Mouse (Mus musculus) limb, embryonic 11.5 days (tissue): ENCODE measurements at regions not wholly inside any gene's neighbourhood (a gene's known extent, or its start where the extent isn't known, plus 50 kb on each side); places are given as distances from the start of the nearest gene placed in this dataset.

ENCODE experiments used
- ATAC-seq: fragments of 200-750 bp; cut with Nextera tagmentation; 2 replicates; pipeline ENCODE4 v1.8.0; 2017; ENCODE audit warnings: low read depth; ENCODE audit not compliant: insufficient number of reproducible peaks, low FRiP score, low TSS enrichment
- DNase-seq: peaks from one replicate; pipeline ENCODE4 v3.0.0-alpha.2; 2015; ENCODE audit warnings: low spot score
- H3K27ac ChIP-seq: fragments of 300-500 bp; sonication (generic); replicated peaks from 2 replicates; pipeline ENCODE4 v1.5.1; 2014; ENCODE audit warnings: low read depth, mild to moderate bottlenecking, low read length
- H3K27me3 ChIP-seq: fragments of 300-500 bp; sonication (generic); 2 replicates; pipeline ENCODE4 v1.6.1; 2014; ENCODE audit warnings: mild to moderate bottlenecking, low read length, mixed read lengths; ENCODE audit not compliant: control insufficient read depth, insufficient read depth
- H3K36me3 ChIP-seq: fragments of 300-500 bp; sonication (generic); 2 replicates; pipeline ENCODE4 v1.6.1; 2014; ENCODE audit warnings: mild to moderate bottlenecking, low read length, moderate library complexity, mixed read lengths; ENCODE audit not compliant: control insufficient read depth, insufficient read depth
- H3K4me1 ChIP-seq: fragments of 300-500 bp; sonication (generic); 2 replicates; pipeline ENCODE4 v1.6.1; 2014; ENCODE audit warnings: low read length, mixed read lengths; ENCODE audit not compliant: control insufficient read depth, insufficient read depth
- H3K4me2 ChIP-seq: fragments of 300-500 bp; sonication (generic); 2 replicates; pipeline ENCODE4 v1.6.1; 2014; ENCODE audit warnings: low read depth, mild to moderate bottlenecking, moderate library complexity; ENCODE audit not compliant: severe bottlenecking
- H3K4me3 ChIP-seq: fragments of 300-500 bp; sonication (generic); 2 replicates; pipeline ENCODE4 v1.5.1; 2014; ENCODE audit warnings: low read depth, low read length
- H3K9ac ChIP-seq: fragments of 300-500 bp; sonication (generic); 2 replicates; pipeline ENCODE4 v1.6.1; 2014; ENCODE audit warnings: mild to moderate bottlenecking, low read length
- H3K9me3 ChIP-seq: fragments of 300-500 bp; sonication (generic); 2 replicates; pipeline ENCODE4 v1.6.1; 2016; ENCODE audit warnings: low read length; ENCODE audit not compliant: control insufficient read depth
- WGBS: fragments of 180-500 bp; shearing (Covaris S2); extraction: QIAGEN DNeasy Blood & Tissue Kit; methylation state at CpG from one replicate; pipeline ENCODE4 v1.1.7; 2014; 5-methylcytosine and 5-hydroxymethylcytosine counted together

GRCm38 (mm10) chr11:20882756-20883155, 51.9 kb upstream of the Lgalsl start:
- ATAC-seq, result no peak
- H3K4me2 ChIP-seq, result no peak overlapping the region
- no peak overlapping the region for H3K9ac ChIP-seq
- 3% methylated on average over 1 of the region's 1 CpGs for WGBS
- DNase-seq, result peak; percentile 25
- H3K27ac ChIP-seq, result no peak overlapping the region
- H3K36me3 ChIP-seq, result no peaks in the 10 kb centered on the region
- H3K4me1 ChIP-seq, result no peaks in the 10 kb centered on the region
- no peaks in the 10 kb centered on the region for H3K9me3 ChIP-seq
- H3K27me3 ChIP-seq, result no peaks in the 10 kb centered on the region
- no peak overlapping the region for H3K4me3 ChIP-seq

GRCm38 (mm10) chr11:20883907-20884306, 53.1 kb upstream of the Lgalsl start:
- no peak for ATAC-seq
- no peak overlapping the region for H3K27ac ChIP-seq

GRCm38 (mm10) chr11:20887044-20887443, 56.2 kb upstream of the Lgalsl start:
- H3K27ac ChIP-seq, result no peak overlapping the region
- DNase-seq (no peak), ATAC-seq (no peak)
- no peaks in the 10 kb centered on the region for H3K9me3 ChIP-seq
- no peaks in the 10 kb centered on the region for H3K36me3 ChIP-seq
- H3K27me3 ChIP-seq, result no peaks in the 10 kb centered on the region
- no peak overlapping the region for H3K9ac ChIP-seq
- WGBS, result 92% methylated on average over 2 of the region's 2 CpGs
- H3K4me1 ChIP-seq, result no peaks in the 10 kb centered on the region
- H3K4me3 ChIP-seq, result no peak overlapping the region
- no peak overlapping the region for H3K4me2 ChIP-seq

More at GRCm38 (mm10) chr11:20883907-20884306, 53.1 kb upstream of the Lgalsl start:
- 88% methylated on average over 2 of the region's 2 CpGs for WGBS
- Histone ChIP-seq H3K27me3 (no peaks in the 10 kb centered on the region), H3K9me3 (no peaks in the 10 kb centered on the region), H3K4me2 (no peak overlapping the region), H3K36me3 (no peaks in the 10 kb centered on the region), H3K4me3 (no peak overlapping the region), H3K4me1 (no peaks in the 10 kb centered on the region), H3K9ac (no peak overlapping the region)
- DNase-seq, result no peak

- Histone ChIP-seq H3K27ac (no peak overlapping the region), H3K4me2 (no peak overlapping the region), H3K36me3 (no peaks in the 10 kb centered on the region), H3K4me1 (no peaks in the 10 kb centered on the region), H3K4me3 (no peak overlapping the region), H3K9me3 (no peaks in the 10 kb centered on the region), H3K9ac (no peak overlapping the region), H3K27me3 (no peaks in the 10 kb centered on the region)
- no peak for ATAC-seq
- 71% methylated on average over 3 of the region's 3 CpGs for WGBS
- no peak for DNase-seq
These were observed 59.6 kb upstream of the Lgalsl start for GRCm38 (mm10) chr11:20890479-20890878.

- no peaks in the 10 kb centered on the region for H3K36me3 ChIP-seq
- DNase-seq (no peak), ATAC-seq (no peak)
- H3K4me2 ChIP-seq, result no peak overlapping the region
- no peaks in the 10 kb centered on the region for H3K27me3 ChIP-seq
- H3K4me1 ChIP-seq, result no peaks in the 10 kb centered on the region
- H3K4me3 ChIP-seq, result no peak overlapping the region
- 86% methylated on average over 10 of the region's 10 CpGs for WGBS
- no peaks in the 10 kb centered on the region for H3K9me3 ChIP-seq
- no peak overlapping the region for H3K27ac ChIP-seq
- no peak overlapping the region for H3K9ac ChIP-seq
These were observed 60.9 kb upstream of the Lgalsl start for GRCm38 (mm10) chr11:20891711-20892110.

- Histone ChIP-seq H3K27ac (no peak overlapping the region), H3K4me2 (no peak overlapping the region), H3K4me1 (0 out of 2 replicates have a peak, but pooled peaks cover 3% of the 10 kb centered on the region), H3K9ac (no peak overlapping the region), H3K9me3 (no peaks in the 10 kb centered on the region), H3K4me3 (no peak overlapping the region), H3K27me3 (no peaks in the 10 kb centered on the region), H3K36me3 (no peaks in the 10 kb centered on the region)
- no peak for DNase-seq
- 80% methylated on average over 11 of the region's 11 CpGs for WGBS
- no peak for ATAC-seq
These were observed 65.6 kb upstream of the Lgalsl start for GRCm38 (mm10) chr11:20896277-20897123.

GRCm38 (mm10) chr11:20897468-20897867, 66.6 kb upstream of the Lgalsl start:
- no peaks in the 10 kb centered on the region for H3K9me3 ChIP-seq
- 0 out of 2 replicates have a peak, but pooled peaks cover 3% of the 10 kb centered on the region for H3K4me1 ChIP-seq
- H3K4me3 ChIP-seq, result no peak overlapping the region
- no peaks in the 10 kb centered on the region for H3K27me3 ChIP-seq
- no peak for ATAC-seq
- no peak for DNase-seq
- H3K4me2 ChIP-seq, result no peak overlapping the region
- no peak overlapping the region for H3K27ac ChIP-seq
- WGBS, result 80% methylated on average over 7 of the region's 7 CpGs
- H3K9ac ChIP-seq, result no peak overlapping the region
- no peaks in the 10 kb centered on the region for H3K36me3 ChIP-seq

GRCm38 (mm10) chr11:20898558-20898957, 67.7 kb upstream of the Lgalsl start:
- Histone ChIP-seq H3K27ac (no peak overlapping the region), H3K36me3 (no peaks in the 10 kb centered on the region), H3K9ac (no peak overlapping the region), H3K9me3 (no peaks in the 10 kb centered on the region), H3K4me2 (no peak overlapping the region), H3K27me3 (no peaks in the 10 kb centered on the region), H3K4me1 (0 out of 2 replicates have a peak, but pooled peaks cover 3% of the 10 kb centered on the region), H3K4me3 (no peak overlapping the region)
- WGBS, result 65% methylated on average over 4 of the region's 4 CpGs
- DNase-seq (no peak), ATAC-seq (no peak)
